Mouse (Mus musculus): ENCODE measurements around the gene S100pbp. TPM values are rescaled to one million over a fixed set of nuclear protein-coding genes. Genes with fewer than 3 reads are reported as not detected.
A peak's percentile ranks its signal among the peaks of the same experiment; 100 is the strongest.

Gene S100pbp
- polyA plus RNA-seq, 1 experiment from 2014 or later: 19.1 TPM

- Histone ChIP-seq H3K4me1 (ENCODE audit: control insufficient read depth, insufficient read depth, low read depth, low read length) (peaks cover 33% of the 10 kb centered on the region), H3K9ac (ENCODE audit: low read depth, low read length) (no peak overlapping the region), H3K27ac (ENCODE audit: low read depth, low read length) (no peak overlapping the region), H3K9me3 (ENCODE audit: control insufficient read depth, low read length) (no peaks in the 10 kb centered on the region), H3K36me3 (ENCODE audit: control insufficient read depth, insufficient read depth, low read length) (no peaks in the 10 kb centered on the region), H3K27me3 (replicated peaks; ENCODE audit: control insufficient read depth, insufficient read depth, low read length) (peaks cover 3% of the 10 kb centered on the region), H3K4me3 (ENCODE audit: low read length) (no peak overlapping the region), H3K4me2 (ENCODE audit: low read length) (no peak overlapping the region)
- no peak for ATAC-seq
- 50% methylated on average over 13 of the region's 13 CpGs for WGBS
These were observed 60.8 kb downstream of the S100pbp start for GRCm38 (mm10) chr4:129128582-129129338.

- H3K4me2 ChIP-seq (ENCODE audit: low read length): peak overlapping the region; percentile 49
- WGBS: 11% methylated on average over 19 of the region's 19 CpGs
- H3K4me3 ChIP-seq (ENCODE audit: low read length): peak overlapping the region; percentile 19
- H3K36me3 ChIP-seq (ENCODE audit: control insufficient read depth, insufficient read depth, low read length): no peaks in the 10 kb centered on the region
- no peaks in the 10 kb centered on the region for H3K9me3 ChIP-seq (ENCODE audit: control insufficient read depth, low read length)
- peak overlapping the region; percentile 72 for H3K27ac ChIP-seq (ENCODE audit: low read depth, low read length)
- ATAC-seq: peak; percentile 11; the same call in 1 of the 2 replicates
- peaks cover 6% of the 10 kb centered on the region for H3K27me3 ChIP-seq (replicated peaks; ENCODE audit: control insufficient read depth, insufficient read depth, low read length)
- H3K4me1 ChIP-seq (ENCODE audit: control insufficient read depth, insufficient read depth, low read depth, low read length): peaks cover 44% of the 10 kb centered on the region
- H3K9ac ChIP-seq (ENCODE audit: low read depth, low read length): 0 out of 2 replicates have a peak overlapping the region, but pooled peaks have one; percentile 27
These were observed 63.6 kb downstream of the S100pbp start for GRCm38 (mm10) chr4:129125736-129126451.

- Histone ChIP-seq H3K4me2 (ENCODE audit: low read length) (peak overlapping the region; percentile 49), H3K27me3 (replicated peaks; ENCODE audit: control insufficient read depth, insufficient read depth, low read length) (peaks cover 6% of the 10 kb centered on the region), H3K36me3 (ENCODE audit: control insufficient read depth, insufficient read depth, low read length) (no peaks in the 10 kb centered on the region), H3K4me1 (ENCODE audit: control insufficient read depth, insufficient read depth, low read depth, low read length) (peaks cover 46% of the 10 kb centered on the region), H3K27ac (ENCODE audit: low read depth, low read length) (peak overlapping the region; percentile 72), H3K9ac (ENCODE audit: low read depth, low read length) (peak overlapping the region; percentile 3; the same call in 1 of the 2 replicates), H3K9me3 (ENCODE audit: control insufficient read depth, low read length) (no peaks in the 10 kb centered on the region), H3K4me3 (ENCODE audit: low read length) (no peak overlapping the region)
- 7% methylated on average over 13 of the region's 13 CpGs for WGBS
- ATAC-seq: peak; percentile 16; the same call in 1 of the 2 replicates
These were observed 64.8 kb downstream of the S100pbp start for GRCm38 (mm10) chr4:129124652-129125146.

DNA sequence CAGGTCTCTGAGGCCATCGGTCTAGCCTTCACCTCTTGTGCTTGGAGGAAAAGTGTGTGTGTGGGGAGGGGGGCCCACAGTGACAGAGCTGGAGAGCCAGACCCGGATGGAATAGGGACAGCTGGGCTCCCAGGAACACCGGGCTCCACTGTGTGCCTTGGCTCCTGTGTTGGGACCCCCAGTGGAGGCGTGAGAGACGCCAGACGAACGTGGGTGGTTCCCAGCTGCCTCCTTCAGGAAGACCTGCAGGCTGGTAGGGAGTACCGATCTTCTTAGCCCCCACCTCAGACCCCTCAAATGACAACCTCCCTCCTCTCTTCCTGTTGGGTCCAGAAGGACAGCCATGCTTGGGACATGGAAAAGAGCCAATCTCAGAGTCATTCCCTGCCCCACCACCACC, 66.8 kb downstream of the S100pbp start:
- Histone ChIP-seq H3K4me2 (ENCODE audit: low read length) (no peak overlapping the region; the same call in 1 of the 2 replicates), H3K4me3 (ENCODE audit: low read length) (no peak overlapping the region), H3K4me1 (ENCODE audit: control insufficient read depth, insufficient read depth, low read depth, low read length) (peaks cover 33% of the 10 kb centered on the region), H3K9me3 (ENCODE audit: control insufficient read depth, low read length) (no peaks in the 10 kb centered on the region), H3K27ac (ENCODE audit: low read depth, low read length) (no peak overlapping the region), H3K36me3 (ENCODE audit: control insufficient read depth, insufficient read depth, low read length) (no peaks in the 10 kb centered on the region), H3K27me3 (replicated peaks; ENCODE audit: control insufficient read depth, insufficient read depth, low read length) (peaks cover 6% of the 10 kb centered on the region), H3K9ac (ENCODE audit: low read depth, low read length) (no peak overlapping the region)
- ATAC-seq: no peak
- WGBS: 45% methylated on average over 8 of the region's 8 CpGs

GRCm38 (mm10) chr4:129122107-129122506, 67.4 kb downstream of the S100pbp start:
- WGBS: 32% methylated on average over 9 of the region's 9 CpGs
- H3K4me1 ChIP-seq (ENCODE audit: control insufficient read depth, insufficient read depth, low read depth, low read length): peaks cover 33% of the 10 kb centered on the region
- H3K9me3 ChIP-seq (ENCODE audit: control insufficient read depth, low read length): no peaks in the 10 kb centered on the region
- no peak overlapping the region for H3K27ac ChIP-seq (ENCODE audit: low read depth, low read length)
- no peak for ATAC-seq
- H3K27me3 ChIP-seq (replicated peaks; ENCODE audit: control insufficient read depth, insufficient read depth, low read length): peaks cover 6% of the 10 kb centered on the region
- H3K9ac ChIP-seq (ENCODE audit: low read depth, low read length): no peak overlapping the region
- no peaks in the 10 kb centered on the region for H3K36me3 ChIP-seq (ENCODE audit: control insufficient read depth, insufficient read depth, low read length)
- H3K4me3 ChIP-seq (ENCODE audit: low read length): no peak overlapping the region; the same call in 1 of the 2 replicates
- H3K4me2 ChIP-seq (ENCODE audit: low read length): peak overlapping the region; percentile 93; the same call in 1 of the 2 replicates

DNA sequence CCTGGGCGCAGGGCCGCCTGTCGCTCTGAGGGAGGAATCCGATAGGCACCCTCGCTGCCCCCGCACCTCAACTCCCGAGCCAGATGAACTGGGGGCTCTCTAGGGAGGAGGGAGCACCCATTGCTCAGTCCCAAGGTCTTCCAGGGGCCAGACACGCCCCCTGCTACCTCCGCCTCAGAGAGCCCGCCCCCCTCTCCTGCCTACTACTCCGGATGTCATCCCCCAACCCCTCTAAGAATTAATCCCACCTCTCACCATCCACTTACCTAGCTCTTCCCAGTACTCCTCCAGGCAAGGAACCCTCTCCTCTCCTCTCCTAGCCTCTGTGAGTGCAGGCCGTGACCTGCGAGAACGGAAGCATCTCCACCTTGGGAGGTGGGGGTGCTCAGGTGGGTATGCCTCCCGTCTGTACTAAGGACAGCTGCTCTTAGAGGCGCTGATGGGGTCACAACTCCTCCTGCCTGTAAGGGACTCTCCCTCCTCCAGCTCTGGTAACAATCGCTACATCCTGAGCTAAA, 67.9 kb downstream of the S100pbp start, which contains the start of gene Hpca:
Hpca (minus strand) TSS at position 468 of the 518 bp plus-strand sequence.
- Histone ChIP-seq H3K27me3 (replicated peaks; ENCODE audit: control insufficient read depth, insufficient read depth, low read length) (peaks cover 6% of the 10 kb centered on the region), H3K27ac (ENCODE audit: low read depth, low read length) (peak within 1 kb of the TSS; percentile 68), H3K9ac (ENCODE audit: low read depth, low read length) (peak within 1 kb of the TSS; percentile 88), H3K36me3 (ENCODE audit: control insufficient read depth, insufficient read depth, low read length) (no peaks in the 10 kb centered on the region), H3K4me2 (ENCODE audit: low read length) (peak within 1 kb of the TSS; percentile 93), H3K4me1 (ENCODE audit: control insufficient read depth, insufficient read depth, low read depth, low read length) (peaks cover 33% of the 10 kb centered on the region), H3K4me3 (ENCODE audit: low read length) (peak within 1 kb of the TSS; percentile 67), H3K9me3 (ENCODE audit: control insufficient read depth, low read length) (no peaks in the 10 kb centered on the region)
- WGBS: under 1% methylated on average over 16 of the region's 17 CpGs
- peak; percentile 19; the same call in 1 of the 2 replicates for ATAC-seq

GRCm38 (mm10) chr4:129120520-129121445, 68.7 kb downstream of the S100pbp start:
- ATAC-seq: peak; percentile 52; the same call in 1 of the 2 replicates
- H3K36me3 ChIP-seq (ENCODE audit: control insufficient read depth, insufficient read depth, low read length): no peaks in the 10 kb centered on the region
- peaks cover 28% of the 10 kb centered on the region for H3K4me1 ChIP-seq (ENCODE audit: control insufficient read depth, insufficient read depth, low read depth, low read length)
- WGBS: 1% methylated on average over 51 of the region's 59 CpGs
- peak overlapping the region; percentile 67 for H3K4me3 ChIP-seq (ENCODE audit: low read length)
- peak overlapping the region; percentile 88 for H3K9ac ChIP-seq (ENCODE audit: low read depth, low read length)
- H3K4me2 ChIP-seq (ENCODE audit: low read length): peak overlapping the region; percentile 93
- peaks cover 6% of the 10 kb centered on the region for H3K27me3 ChIP-seq (replicated peaks; ENCODE audit: control insufficient read depth, insufficient read depth, low read length)
- no peaks in the 10 kb centered on the region for H3K9me3 ChIP-seq (ENCODE audit: control insufficient read depth, low read length)
- H3K27ac ChIP-seq (ENCODE audit: low read depth, low read length): peak overlapping the region; percentile 68

GRCm38 (mm10) chr4:129119708-129120107, 69.8 kb downstream of the S100pbp start:
- no peaks in the 10 kb centered on the region for H3K36me3 ChIP-seq (ENCODE audit: control insufficient read depth, insufficient read depth, low read length)
- H3K27ac ChIP-seq (ENCODE audit: low read depth, low read length): no peak overlapping the region
- H3K4me1 ChIP-seq (ENCODE audit: control insufficient read depth, insufficient read depth, low read depth, low read length): peaks cover 19% of the 10 kb centered on the region
- ATAC-seq: no peak
- 67% methylated on average over 10 of the region's 10 CpGs for WGBS
- peak overlapping the region; percentile 93 for H3K4me2 ChIP-seq (ENCODE audit: low read length)
- no peaks in the 10 kb centered on the region for H3K9me3 ChIP-seq (ENCODE audit: control insufficient read depth, low read length)
- H3K9ac ChIP-seq (ENCODE audit: low read depth, low read length): no peak overlapping the region
- H3K4me3 ChIP-seq (ENCODE audit: low read length): peak overlapping the region; percentile 67; the same call in 1 of the 2 replicates
- H3K27me3 ChIP-seq (replicated peaks; ENCODE audit: control insufficient read depth, insufficient read depth, low read length): 0 out of 2 replicates have a peak, but pooled peaks cover 3% of the 10 kb centered on the region
